ENCODE assay signal across 12 mouse cellular contexts in the genomic region with DNA sequence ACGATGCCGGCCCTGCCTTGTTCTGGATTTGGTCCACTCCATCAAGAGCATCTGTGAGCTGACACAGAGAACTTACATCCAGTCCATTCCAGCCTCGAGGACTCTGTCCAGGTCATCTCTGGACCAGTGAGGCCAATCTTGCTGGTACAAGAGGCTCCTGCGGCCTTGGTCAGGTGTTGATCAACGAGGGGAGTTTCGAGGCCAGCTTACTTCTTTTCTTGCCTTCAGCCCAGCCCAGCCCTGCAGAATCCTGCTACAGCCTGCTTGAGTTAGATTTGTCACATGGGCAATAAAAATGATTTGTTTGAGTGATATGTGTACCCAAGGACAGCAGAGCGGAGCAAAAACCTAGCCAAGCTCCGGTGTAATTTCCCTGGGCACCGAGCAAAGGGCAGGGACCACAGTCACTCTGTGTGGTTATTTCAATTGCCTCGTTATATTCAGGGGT. TPM values are rescaled to one million over a fixed set of nuclear protein-coding genes. Genes with fewer than 3 reads are reported as not detected.
DNase-seq lines count a peak whose midpoint lies in the region; ATAC-seq lines count a peak whose summit lies in the region.
"Had no signal": no experiment of that assay in that cellular context is flagged by ENCODE, and none has a peak within 500 bp of the region (broad histone marks: within the 10 kb centered on the region; RNA-seq: fewer than 3 reads in every experiment).

No protein-coding gene starts in this region.

- ATAC-seq in forebrain, embryonic 11.5 days (replicated peaks; ENCODE audit: low FRiP score): no peak
- ATAC-seq in forebrain, embryonic 14.5 days: no peak
- no peak for ATAC-seq in hindbrain, embryonic 11.5 days (ENCODE audit: low FRiP score)
- ATAC-seq: midbrain, embryonic 16.5 days had no signal

- H3K9me3 ChIP-seq in forebrain, embryonic 11.5 days (ENCODE audit: control insufficient read depth, low read length): no peaks in the 10 kb centered on the region
- no peaks in the 10 kb centered on the region for H3K9me3 ChIP-seq in forebrain, embryonic 14.5 days (replicated peaks; ENCODE audit: control insufficient read depth, low read length)
- H3K9me3 ChIP-seq in hindbrain, embryonic 11.5 days (ENCODE audit: control insufficient read depth, low read length): no peaks in the 10 kb centered on the region
- H3K9me3 ChIP-seq: heart, embryonic 13.5 days had no signal

- H3K9ac ChIP-seq in forebrain, embryonic 11.5 days (ENCODE audit: low read length): no peak overlapping the region
- H3K9ac ChIP-seq in forebrain, embryonic 14.5 days (ENCODE audit: low read length): no peak overlapping the region
- H3K9ac ChIP-seq in hindbrain, embryonic 11.5 days (ENCODE audit: low read depth, low read length): no peak overlapping the region
- H3K9ac ChIP-seq: heart, embryonic 13.5 days had no signal

- no peaks in the 10 kb centered on the region for H3K27me3 ChIP-seq in forebrain, embryonic 11.5 days (ENCODE audit: control insufficient read depth, insufficient read depth, low read length)
- no peaks in the 10 kb centered on the region for H3K27me3 ChIP-seq in forebrain, embryonic 14.5 days (replicated peaks; ENCODE audit: control insufficient read depth, insufficient read depth, low read length)
- H3K27me3 ChIP-seq in hindbrain, embryonic 11.5 days (ENCODE audit: control insufficient read depth, insufficient read depth, low read length): no peaks in the 10 kb centered on the region
- H3K27me3 ChIP-seq: heart, embryonic 13.5 days had no signal

- no peak overlapping the region for H3K4me2 ChIP-seq in forebrain, embryonic 11.5 days (ENCODE audit: low read depth, low read length, severe bottlenecking)
- no peak overlapping the region for H3K4me2 ChIP-seq in forebrain, embryonic 14.5 days (ENCODE audit: low read length)
- no peak overlapping the region for H3K4me2 ChIP-seq in hindbrain, embryonic 11.5 days (replicated peaks; ENCODE audit: low read depth, low read length)
- H3K4me2 ChIP-seq: heart, embryonic 13.5 days had no signal

- WGBS in forebrain, embryonic 11.5 days: 86% methylated on average over 10 of the region's 10 CpGs
- WGBS in forebrain, embryonic 14.5 days: 81% methylated on average over 10 of the region's 10 CpGs
- 88% methylated on average over 10 of the region's 10 CpGs for WGBS in hindbrain, embryonic 11.5 days

- H3K4me1 ChIP-seq in forebrain, embryonic 11.5 days (replicated peaks; ENCODE audit: control insufficient read depth, insufficient read depth, low read length): peaks cover 2% of the 10 kb centered on the region; the same call in 1 of the 2 replicates
- H3K4me1 ChIP-seq in forebrain, embryonic 14.5 days (ENCODE audit: control insufficient read depth, insufficient read depth, low read length): no peaks in the 10 kb centered on the region
- H3K4me1 ChIP-seq in hindbrain, embryonic 11.5 days (replicated peaks; ENCODE audit: control insufficient read depth, insufficient read depth, low read length): peaks cover 3% of the 10 kb centered on the region; the same call in 1 of the 2 replicates

- no peaks in the 10 kb centered on the region for H3K36me3 ChIP-seq in forebrain, embryonic 11.5 days (ENCODE audit: control insufficient read depth, insufficient read depth, low read length)
- H3K36me3 ChIP-seq in forebrain, embryonic 14.5 days (ENCODE audit: control insufficient read depth, insufficient read depth, low read length): no peaks in the 10 kb centered on the region
- H3K36me3 ChIP-seq in hindbrain, embryonic 11.5 days (ENCODE audit: control insufficient read depth, insufficient read depth, low read length): no peaks in the 10 kb centered on the region
- H3K36me3 ChIP-seq: heart, embryonic 13.5 days had no signal

- H3K4me3 ChIP-seq in forebrain, embryonic 11.5 days (ENCODE audit: low read depth, low read length): no peak overlapping the region
- H3K4me3 ChIP-seq in forebrain, embryonic 14.5 days (ENCODE audit: low read depth, low read length): no peak overlapping the region
- H3K4me3 ChIP-seq in hindbrain, embryonic 11.5 days (ENCODE audit: low read depth, low read length): no peak overlapping the region
- H3K4me3 ChIP-seq: heart, embryonic 13.5 days had no signal

- peak; percentile 40 for DNase-seq in forebrain, embryonic 11.5 days (ENCODE audit: low spot score)
- DNase-seq in forebrain, embryonic 14.5 days (ENCODE audit: low spot score): no peak
- DNase-seq in thymus, postnatal 4 days: peak; percentile 2
- DNase-seq in thymus, postnatal 10 days (ENCODE audit: low spot score in 2 of 2): no peak
- peak; percentile 79 for DNase-seq in kidney, postnatal 10 days
- DNase-seq in yolk sac, embryonic 10.5 days (ENCODE audit: low spot score): peak; percentile 43
- DNase-seq in hindbrain, embryonic 11.5 days (ENCODE audit: low spot score): no peak
- no peak for DNase-seq in spleen, adult 12 weeks (ENCODE audit: low spot score)
- DNase-seq: layer of hippocampus, adult 9-11 months; right cerebral cortex, adult 18-20 months had no signal

- no peak overlapping the region for H3K27ac ChIP-seq in forebrain, embryonic 11.5 days (ENCODE audit: low read depth, low read length)
- H3K27ac ChIP-seq in forebrain, embryonic 14.5 days (ENCODE audit: low read depth, low read length): no peak overlapping the region
- H3K27ac ChIP-seq in hindbrain, embryonic 11.5 days (ENCODE audit: low read depth, low read length): no peak overlapping the region
- H3K27ac ChIP-seq: heart, embryonic 13.5 days had no signal

RNA-seq across cellular contexts. Expression of a gene that starts 25.4 kb away (rescaled TPM):
- polyA plus RNA-seq in forebrain, embryonic 11.5 days (2014; fragmentation: Nextera tagmentation; extraction: Ambion mirVana): 355 and 371 TPM in 2 replicates
- 498 and 501 TPM in 2 replicates for polyA plus RNA-seq in forebrain, embryonic 14.5 days (2014; fragmentation: Nextera tagmentation; extraction: Ambion mirVana)
- 469 and 501 TPM in 2 replicates for polyA plus RNA-seq in hindbrain, embryonic 11.5 days (2014; fragmentation: Nextera tagmentation; extraction: Ambion mirVana)

Comparison
In these comparisons a context has a peak if more than half of its experiments do, and no peak if none do; other contexts are left out.
1. DNase-seq: peak in forebrain, embryonic 11.5 days (single experiment), thymus, postnatal 4 days (single experiment), kidney, postnatal 10 days (single experiment) and yolk sac, embryonic 10.5 days (single experiment); none in forebrain, embryonic 14.5 days (single experiment), thymus, postnatal 10 days (0 of 2), hindbrain, embryonic 11.5 days (single experiment) and spleen, adult 12 weeks (single experiment).